Mouse (Mus musculus) cerebellum, adult 9-10 months (tissue): ENCODE data around the gene Gm20509.
"Not testable (repeated sequence)": the region's sequence is repeated elsewhere in the genome, so short reads cannot be mapped to it uniquely, and the experiment has no call there.

ENCODE experiments used
- DNase-seq: peaks from one replicate; pipeline ENCODE4 v3.0.0; 2022

Gene Gm20509

DNA sequence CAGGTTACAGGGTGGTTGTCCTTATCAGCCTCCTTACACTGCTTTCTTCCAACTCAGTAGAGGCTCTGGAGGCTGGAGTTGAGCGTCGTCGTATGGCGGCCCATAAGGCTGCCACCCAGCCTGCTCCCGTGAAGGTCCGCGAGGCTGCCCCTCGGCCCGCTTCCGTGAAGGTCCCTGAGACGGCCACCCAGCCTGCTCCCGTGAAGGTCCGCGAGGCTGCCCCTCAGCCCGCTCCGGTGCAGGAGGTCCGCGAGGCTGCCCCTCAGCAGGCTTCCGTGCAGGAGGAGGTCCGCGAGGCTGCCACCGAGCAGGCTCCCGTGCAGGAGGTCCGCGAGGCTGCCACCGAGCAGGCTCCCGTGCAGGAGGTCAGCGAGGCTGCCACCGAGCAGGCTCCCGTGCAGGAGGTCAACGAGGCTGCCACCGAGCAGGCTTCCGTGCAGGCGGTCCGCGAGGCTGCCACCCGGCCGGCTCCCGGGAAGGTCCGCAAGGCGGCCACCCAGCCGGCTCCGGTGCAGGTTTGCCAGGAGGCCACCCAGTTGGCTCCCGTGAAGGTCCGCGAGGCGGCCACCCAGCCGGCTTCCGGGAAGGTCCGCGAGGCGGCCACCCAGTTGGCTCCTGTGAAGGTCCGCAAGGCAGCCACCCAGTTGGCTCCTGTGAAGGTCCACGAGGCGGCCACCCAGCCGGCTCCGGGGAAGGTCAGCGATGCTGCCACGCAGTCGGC is 1.0 kb downstream of the Gm20509 start:
- no peak for DNase-seq

DNA sequence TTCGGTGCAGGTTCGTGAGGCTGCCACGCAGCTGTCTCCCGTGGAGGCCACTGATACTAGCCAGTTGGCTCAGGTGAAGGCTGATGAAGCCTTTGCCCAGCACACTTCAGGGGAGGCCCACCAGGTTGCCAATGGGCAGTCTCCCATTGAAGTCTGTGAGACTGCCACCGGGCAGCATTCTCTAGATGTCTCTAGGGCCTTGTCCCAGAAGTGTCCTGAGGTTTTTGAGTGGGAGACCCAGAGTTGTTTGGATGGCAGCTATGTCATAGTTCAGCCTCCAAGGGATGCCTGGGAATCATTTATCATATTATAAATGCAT is 1.6 kb downstream of the Gm20509 start:
- DNase-seq: no peak

DNA sequence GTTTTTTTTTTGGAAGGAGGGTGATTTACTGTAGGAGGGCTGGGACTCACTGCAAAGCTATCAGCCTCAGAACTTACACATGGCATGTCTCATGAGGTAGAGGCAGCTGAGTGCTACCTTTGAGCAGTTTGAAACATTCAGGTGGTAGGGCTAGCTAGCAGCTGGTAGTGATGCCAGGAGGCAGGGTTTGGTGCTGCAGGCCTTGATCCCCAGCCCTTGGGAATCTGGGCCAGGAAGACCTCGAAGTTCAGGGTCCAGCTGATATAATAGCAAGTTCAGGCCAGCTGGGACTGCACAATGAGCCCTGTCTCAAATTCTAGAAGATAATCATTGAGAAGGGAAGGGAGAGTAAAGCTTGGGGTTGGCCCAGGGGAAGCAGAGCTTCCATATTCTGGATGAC is 2.9 kb downstream of the Gm20509 start:
- DNase-seq: no peak

DNA sequence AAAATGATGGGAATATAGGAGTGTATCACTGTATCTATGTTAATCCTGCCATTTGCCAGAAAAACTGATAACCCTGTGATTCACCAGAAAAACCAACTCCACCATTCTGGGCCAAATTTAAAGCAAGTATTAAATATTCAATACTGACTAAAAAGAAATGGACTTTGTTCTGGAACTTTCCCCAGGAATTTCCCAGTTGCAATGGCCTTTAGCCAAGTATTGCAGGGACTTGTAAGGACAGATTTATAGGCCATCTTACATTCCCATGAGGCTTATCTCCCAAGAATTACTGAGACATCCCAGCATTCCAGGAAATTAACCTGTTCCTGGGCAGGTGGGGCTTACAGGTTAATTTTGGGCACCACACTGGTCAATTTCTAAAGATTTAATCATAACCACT is 3.5 kb downstream of the Gm20509 start:
- DNase-seq: no peak

DNA sequence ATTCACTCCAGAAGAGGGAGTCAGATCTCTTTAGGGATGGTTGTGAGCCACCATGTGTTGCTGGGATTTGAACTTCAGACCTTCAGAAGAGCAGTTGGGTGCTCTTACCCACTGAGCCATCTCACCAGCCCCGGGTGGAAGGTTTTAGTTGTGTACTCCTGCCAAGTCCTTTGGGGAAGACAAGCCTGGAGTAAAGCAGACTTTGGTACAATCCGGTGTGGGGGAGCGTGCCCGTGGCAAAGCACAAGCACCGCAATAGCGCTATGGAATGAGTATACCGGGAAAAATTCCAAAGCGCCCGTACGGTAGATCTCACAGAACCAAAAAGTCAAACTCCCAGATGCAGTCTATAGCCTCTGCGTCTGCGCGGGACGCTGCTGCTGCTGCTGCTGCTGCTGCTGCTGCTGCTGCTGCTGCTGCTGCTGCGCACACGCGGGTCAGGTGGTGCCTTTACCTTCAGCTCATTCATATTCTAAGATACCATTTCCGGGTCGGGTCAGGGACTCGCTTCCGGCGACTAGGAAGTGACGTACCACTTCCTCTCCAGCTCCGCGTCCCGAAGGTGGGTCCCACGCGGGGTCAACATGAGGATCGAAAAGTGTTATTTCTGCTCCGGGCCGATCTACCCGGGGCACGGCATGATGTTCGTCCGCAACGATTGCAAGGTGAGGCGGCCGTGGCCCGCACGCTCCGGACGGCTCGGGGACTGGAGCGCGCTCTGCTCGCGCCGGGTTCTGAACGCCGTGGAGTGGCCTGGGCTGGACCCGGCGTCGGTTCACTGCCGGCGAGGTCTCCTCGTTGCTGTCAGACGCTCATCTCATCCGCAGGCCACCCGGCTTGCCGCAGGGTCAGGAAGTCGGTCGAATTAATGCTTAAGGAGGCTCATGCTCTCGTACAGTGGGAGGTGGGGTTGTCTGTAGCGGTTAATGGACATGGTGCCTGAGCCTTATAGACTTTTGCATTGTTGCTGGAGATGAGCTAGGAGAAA is 10.9 kb downstream of the Gm20509 start, which contains the start of gene Rsl24d1:
Gene Rsl24d1, plus strand, starts transcription at position 508 of the 988 bp plus-strand sequence.
- peak; percentile 90 for DNase-seq

DNA sequence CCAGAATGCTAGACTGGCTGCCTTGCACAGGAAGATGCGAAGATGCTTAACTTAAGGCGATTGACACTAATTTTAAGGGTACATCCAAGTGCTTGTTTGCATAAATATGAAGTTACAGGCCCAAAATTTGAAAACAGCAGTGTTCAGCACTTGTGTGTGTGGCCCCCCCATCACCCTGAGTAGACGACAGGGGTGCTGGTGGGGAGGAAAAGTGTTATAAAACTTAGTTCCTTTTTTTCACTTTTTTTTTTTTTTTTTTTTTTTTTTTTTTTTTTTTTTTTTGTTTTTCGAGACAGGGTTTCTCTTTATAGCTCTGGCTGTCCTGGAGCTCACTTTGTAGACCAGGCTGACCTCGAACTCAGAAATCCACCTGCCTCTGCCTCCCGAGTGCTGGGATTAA is 14.4 kb downstream of the Gm20509 start:
- DNase-seq: not testable (repeated sequence)

DNA sequence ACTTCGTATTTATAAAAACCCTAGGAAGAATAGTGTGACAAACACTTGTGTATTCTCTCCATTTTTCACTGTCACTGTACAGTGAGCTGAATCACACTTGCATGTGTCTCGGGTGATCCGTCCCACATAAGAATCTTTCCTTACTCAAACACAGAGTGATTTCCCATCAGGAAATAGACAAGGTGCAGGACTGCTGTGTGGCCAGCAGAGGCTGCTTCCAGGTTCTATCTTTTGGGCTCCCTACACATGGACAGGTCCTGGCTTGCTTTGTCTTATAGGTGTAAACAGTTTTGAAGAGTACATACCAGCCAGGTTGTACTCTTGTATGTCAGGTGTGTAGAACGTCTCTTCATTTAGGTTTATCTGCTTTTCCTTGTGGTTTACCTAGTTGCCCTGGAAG is 15.7 kb downstream of the Gm20509 start:
- no peak for DNase-seq

DNA sequence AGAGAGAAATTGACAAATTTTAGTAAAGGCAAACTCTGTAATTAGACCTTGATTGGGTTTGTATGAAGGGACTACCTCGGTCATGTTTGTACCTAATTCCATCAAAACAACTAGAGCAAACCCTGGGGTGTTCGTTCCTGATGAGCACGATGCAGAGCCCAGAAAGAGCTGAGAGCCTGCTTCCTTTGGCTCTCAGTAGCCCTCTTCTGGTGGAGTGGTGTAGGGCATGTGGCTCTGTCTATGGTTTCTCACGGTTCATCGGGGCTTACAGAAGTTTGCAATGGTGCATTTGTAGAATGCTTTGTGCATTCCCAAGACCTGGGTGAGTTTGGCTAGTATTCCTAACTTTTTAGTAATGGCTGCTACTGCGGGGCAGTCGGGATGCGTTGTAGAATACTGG is 19.5 kb downstream of the Gm20509 start:
- DNase-seq: no peak

DNA sequence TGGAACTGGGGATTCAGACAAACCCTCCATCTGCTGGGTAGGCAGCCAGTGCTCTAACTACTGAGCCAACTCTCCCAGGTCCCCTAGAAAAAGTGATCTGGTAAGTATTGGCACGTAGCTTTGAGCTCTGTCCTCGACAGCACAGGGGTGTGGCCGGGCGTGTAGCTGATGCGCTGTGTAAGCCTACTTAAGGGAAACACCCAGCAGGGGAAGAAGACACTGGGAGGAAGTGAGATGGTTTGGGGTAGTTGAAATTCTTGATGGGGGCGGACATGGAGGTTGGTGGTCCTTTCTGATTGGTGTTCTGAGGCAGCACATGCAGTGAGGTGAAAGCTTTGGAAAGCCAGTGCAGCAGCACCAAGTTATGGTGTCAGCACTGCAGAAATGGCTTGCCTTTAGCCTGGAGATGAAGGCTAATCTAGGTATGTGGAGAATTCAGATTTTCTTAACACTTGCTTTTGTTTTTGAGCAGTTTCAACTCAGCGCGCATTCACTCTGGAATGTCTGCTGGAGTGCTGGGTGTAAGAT is 22.8 kb downstream of the Gm20509 start:
- DNase-seq: no peak

DNA sequence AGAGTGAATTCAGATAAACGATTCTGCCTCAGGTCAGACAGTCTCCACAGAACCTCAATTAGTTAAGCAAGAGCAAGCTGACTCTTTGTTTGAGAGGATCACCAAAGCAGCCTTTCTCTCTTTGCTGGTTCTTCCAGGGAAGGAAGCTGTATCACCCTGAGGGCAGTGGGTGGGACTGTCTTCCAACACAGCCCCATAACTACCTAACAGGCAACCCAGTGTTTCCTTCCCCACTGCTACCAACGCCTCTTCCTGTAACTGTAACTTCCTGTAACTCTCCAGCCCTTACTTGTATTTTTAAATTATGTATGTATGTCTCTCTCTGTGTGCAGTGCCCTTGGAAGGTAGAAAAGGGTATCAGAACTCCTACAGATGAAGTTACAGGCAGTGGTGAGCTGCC is 25.2 kb downstream of the Gm20509 start:
- DNase-seq: no peak

DNA sequence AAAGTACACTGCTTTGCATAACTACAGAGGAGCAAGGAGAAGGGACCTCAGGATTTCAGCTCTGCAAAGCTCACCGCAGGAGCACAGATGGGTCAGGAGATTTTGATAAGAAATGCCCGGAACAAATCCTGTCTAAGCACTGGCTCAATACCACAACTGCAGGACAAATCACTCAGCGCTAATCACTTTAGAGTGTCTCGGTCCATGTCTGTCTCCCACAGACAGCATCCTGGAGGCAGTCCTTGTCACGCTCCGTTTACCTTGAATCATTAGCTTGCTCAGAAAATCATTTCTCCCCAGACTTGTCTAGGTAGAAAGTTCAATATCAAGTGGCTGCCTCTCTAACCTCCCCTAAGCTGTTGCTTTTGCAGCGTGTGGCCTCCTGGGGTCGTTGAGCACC is 27.6 kb downstream of the Gm20509 start:
- DNase-seq: no peak

DNA sequence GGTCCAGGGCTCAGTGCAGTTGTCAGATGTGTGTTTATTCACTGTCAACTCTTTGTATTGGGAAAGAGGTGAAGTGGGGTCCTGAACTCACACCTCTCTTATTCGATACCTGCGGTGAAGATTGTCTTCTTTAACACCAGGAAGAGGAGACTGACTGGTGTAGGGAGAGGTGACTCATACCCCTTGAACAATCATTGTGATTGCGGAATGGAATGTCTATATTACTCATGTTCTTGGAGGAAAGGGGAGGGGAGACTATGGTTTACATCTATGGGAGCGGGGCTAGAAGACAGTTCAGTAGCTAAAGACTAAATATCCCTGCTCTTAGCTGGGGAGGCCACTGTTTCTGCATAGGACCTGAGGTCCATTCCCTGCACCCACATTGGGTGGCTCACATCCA is 28.3 kb downstream of the Gm20509 start:
- DNase-seq: no peak

DNA sequence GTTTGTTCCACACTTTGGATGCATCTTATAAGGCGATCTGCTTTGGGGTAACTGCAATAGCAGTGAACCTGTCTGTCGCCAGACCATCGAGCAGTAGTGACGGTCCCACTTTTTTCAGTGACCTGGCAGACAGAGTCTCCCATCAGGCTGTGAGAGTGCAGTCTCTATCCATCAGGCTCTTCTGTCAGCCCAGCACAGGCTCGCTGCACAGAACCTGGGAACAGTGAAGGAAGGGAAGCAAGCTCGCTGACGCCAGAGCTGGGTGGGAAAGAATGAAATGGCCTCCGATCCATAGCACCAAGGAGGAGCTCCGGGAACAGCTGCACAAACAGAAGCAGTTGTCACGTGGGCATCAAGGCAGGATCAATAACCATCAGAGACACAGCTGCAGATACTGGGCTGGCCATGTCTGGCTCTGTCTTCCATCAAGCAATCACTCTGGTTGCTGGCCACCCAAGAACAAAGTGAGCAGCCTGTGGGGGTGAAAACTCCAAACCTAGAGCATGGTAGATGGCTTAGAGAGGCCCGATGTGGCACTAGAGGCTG is 35.1 kb downstream of the Gm20509 start:
- no peak for DNase-seq

DNA sequence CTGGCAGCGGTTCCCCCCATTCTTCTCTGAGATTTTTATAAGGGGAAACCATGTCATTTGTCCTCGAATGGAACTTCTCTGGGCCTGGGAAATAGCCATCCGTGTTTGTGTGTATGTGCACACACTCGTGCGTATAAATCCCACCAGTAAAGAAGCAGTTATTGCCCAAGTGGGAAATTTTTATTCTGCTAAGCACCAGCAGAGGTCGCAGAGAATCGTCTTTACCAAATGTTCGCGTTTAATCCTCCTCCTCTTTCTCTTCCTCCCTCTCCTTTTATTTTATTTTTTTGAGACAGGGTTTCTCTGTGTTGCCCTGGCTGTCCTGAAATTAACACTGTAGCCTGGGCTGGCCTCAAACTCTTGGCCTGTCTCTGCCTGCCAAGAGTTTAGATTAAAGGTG is 52.1 kb downstream of the Gm20509 start:
- DNase-seq: no peak

DNA sequence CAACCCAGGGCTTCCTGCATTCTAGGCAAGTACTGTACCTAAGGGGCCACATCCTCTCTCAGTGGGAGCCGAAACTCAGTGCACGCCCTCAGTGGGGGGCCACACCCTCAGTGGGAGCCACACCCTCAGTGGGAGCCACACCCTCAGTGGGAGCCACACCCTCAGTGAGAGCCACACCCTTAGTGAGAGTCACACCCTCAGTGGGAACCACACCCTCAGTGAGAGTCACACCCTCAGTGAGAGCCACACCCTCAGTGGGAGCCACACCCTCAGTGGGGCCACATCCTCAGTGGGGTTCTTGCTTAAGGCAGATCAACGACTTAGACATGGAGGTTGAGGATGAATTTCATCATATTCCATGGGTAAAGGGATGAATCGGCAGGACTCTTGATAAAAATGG is 55.7 kb downstream of the Gm20509 start:
- DNase-seq: no peak

DNA sequence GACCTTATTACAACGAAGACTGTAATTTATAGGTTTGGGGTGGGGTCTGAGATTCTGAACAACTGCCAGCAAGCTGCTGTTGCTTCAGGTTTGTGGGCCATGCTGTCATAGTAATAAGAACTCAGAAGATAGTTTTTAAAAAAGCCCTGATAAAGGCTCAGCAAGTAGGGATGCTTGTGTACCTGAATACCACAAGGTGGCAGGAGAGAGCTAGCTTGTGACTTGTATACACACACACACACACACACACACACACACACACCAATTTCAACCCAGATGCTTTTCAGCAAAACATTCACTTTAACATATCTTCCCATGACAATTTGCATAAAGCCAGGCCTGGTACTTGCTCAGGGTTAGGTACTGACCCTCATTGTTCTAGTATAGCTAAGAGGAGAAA is 57.0 kb downstream of the Gm20509 start:
- peak; percentile 57 for DNase-seq

DNA sequence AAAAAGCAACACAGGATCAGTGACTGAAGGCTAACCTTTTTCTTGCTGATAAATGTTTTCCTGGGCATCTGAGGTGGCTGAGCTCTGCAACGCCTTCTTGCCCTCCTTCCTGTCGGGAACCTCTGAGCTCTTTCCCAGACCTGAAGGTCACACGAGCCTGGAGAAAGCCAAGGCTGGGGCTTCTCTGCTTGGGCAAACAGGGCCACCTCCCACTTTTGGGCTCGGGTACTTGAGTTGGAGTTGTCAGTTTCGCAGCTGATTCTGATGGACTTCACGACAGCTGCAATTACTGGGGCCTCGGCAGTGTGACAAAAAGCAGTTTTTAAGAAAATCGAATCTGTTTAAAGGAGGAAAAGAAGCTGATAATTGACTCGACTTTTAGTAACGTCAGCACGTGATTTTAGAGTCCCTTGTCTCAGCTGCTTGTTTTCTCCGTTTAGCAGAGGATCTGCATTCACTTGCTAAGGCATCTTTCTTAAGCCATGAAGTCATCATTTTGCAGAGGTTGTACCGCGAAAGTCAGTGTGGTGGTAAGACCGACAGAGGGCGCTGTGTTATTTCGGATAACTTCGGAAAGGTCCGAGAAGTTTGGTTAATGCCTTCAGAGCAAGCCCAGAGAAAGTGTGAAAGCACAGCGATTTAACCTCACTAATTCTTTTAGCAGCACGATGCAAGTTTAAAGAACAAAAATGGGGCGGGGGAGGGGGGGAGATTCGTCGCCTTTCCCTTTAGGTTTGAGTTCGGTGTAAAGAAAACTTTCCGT is 60.5 kb downstream of the Gm20509 start:
- DNase-seq: peak; percentile 93

DNA sequence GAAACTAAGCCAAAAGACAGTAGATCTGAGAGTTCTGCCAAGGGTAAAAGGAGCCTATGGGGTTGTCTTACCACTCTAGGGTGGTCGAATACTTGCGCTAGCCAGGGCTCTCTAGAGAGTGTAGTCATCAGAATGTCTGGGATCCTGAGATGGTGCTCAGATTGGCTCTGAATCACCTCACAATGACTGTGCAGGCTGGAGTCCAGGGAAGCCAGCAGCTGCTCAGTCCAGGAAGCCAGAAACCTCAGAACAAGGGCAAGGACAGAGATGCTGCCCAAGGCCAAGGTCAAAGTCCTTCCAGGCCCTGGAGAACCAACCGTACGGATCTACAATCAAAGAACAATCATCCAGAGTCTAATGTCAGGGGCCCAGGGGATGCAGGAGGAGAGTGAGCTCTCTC is 63.4 kb downstream of the Gm20509 start:
- peak; percentile 64 for DNase-seq
